Mouse (Mus musculus) myocyte (in vitro differentiated cells): ENCODE results near the gene H2al1a.
"Not testable (repeated sequence)": the region's sequence is repeated elsewhere in the genome, so short reads cannot be mapped to it uniquely, and the experiment has no call there.

Experiments
- CEBPB ChIP-seq: IDR thresholded peaks from 2 replicates; pipeline ENCODE4 v1.6.1; 2011; ENCODE audit warnings: mild to moderate bottlenecking, moderate library complexity; ENCODE audit not compliant: poor library complexity, insufficient read depth, severe bottlenecking
- E2F4 ChIP-seq: IDR thresholded peaks from one replicate; pipeline ENCODE4 v1.6.1; 2011; ENCODE audit warnings: mild to moderate bottlenecking, control low read depth, moderate library complexity; ENCODE audit not compliant: insufficient read depth
- MYOG ChIP-seq, 3 experiments: IDR thresholded peaks; one replicate each; pipeline ENCODE4 v1.6.1; 2011; ENCODE audit warnings: control low read depth in 2 of 3, low read depth in 2 of 3, mild to moderate bottlenecking in 2 of 3; ENCODE audit not compliant: insufficient read length in 2 of 3, control insufficient read depth in 1 of 3, insufficient read depth in 1 of 3
- TCF12 ChIP-seq: IDR thresholded peaks from one replicate; pipeline ENCODE4 v1.6.1; 2011; ENCODE audit warnings: mild to moderate bottlenecking, control low read depth; ENCODE audit not compliant: poor library complexity, insufficient read depth, severe bottlenecking
- USF1 ChIP-seq: IDR thresholded peaks from one replicate; pipeline ENCODE4 v1.6.1; 2011; ENCODE audit warnings: low read depth, mild to moderate bottlenecking, control low read depth, moderate library complexity

DNA sequence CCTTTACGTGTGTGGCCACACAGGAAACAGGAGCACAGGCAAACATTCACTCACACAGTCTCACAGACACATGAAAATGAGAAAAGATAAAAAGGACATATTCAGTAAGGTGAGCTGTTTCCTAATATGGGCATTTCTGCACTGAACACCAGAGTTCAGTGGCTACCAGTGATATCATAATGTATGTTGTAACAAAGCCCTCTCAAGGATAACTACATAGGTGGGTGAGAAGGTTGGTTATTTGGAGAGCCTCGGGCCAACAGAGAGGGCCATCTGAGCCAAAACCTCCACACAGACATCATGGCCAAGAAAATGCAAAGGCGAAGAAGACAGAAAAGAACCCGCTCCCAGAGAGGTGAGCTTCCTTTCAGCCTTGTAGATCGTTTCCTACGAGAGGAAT, 9.5 kb downstream of the H2al1a start, which contains the start of gene H2al1d:
- TF ChIP-seq TCF12; E2F4; CEBPB; MYOG (IDR thresholded peaks at IDR 0.05; ENCODE audit: control insufficient read depth in 1 of 3, insufficient read depth in 1 of 3, insufficient read length in 2 of 3, low read depth in 2 of 3); USF1: not testable (repeated sequence)
